Mouse (Mus musculus) liver, embryonic 14.5 days (tissue): Measurements from ENCODE around the gene Dusp10. TPM values are rescaled to one million over a fixed set of nuclear protein-coding genes. Genes with fewer than 3 reads are reported as not detected.

Experiments
- ATAC-seq: fragments of 200-750 bp; cut with Nextera tagmentation; 2 replicates; pipeline ENCODE4 v1.8.0; 2017; ENCODE audit warnings: moderate number of reproducible peaks, mild to moderate bottlenecking, moderate library complexity; ENCODE audit not compliant: insufficient read depth
- DNase-seq, 3 experiments: peaks; one replicate each; pipeline ENCODE4 v3.0.0-alpha.2; 2012 to 2013; ENCODE audit warnings: low read depth in 3 of 3, low spot score in 3 of 3
- H3K27ac ChIP-seq: fragments of 300-500 bp; sonication (generic); 2 replicates; pipeline ENCODE4 v1.5.1; 2014; ENCODE audit warnings: moderate library complexity, mild to moderate bottlenecking, control low read depth, inconsistent platforms
- H3K27me3 ChIP-seq: fragments of 300-500 bp; sonication (generic); 2 replicates; pipeline ENCODE4 v1.6.1; 2014; ENCODE audit warnings: mild to moderate bottlenecking, low read length, moderate library complexity; ENCODE audit not compliant: control insufficient read depth, insufficient read depth
- H3K36me3 ChIP-seq: fragments of 300-500 bp; sonication (generic); replicated peaks from 2 replicates; pipeline ENCODE4 v1.6.1; 2014; ENCODE audit warnings: low read depth; ENCODE audit not compliant: control insufficient read depth, insufficient read depth
- H3K4me1 ChIP-seq, 2 experiments: fragments of 200-500 bp in 1 of 2; fragments of 300-500 bp in 1 of 2; sonication (generic) in 1 of 2; replicated peaks; 2 replicates each; pipeline ENCODE4 v1.6.1; 2012 to 2014; ENCODE audit warnings: antibody characterized with exemption in 1 of 2, inconsistent platforms in 1 of 2, low read length in 1 of 2; ENCODE audit not compliant: control insufficient read depth in 2 of 2, insufficient read depth in 2 of 2
- H3K4me2 ChIP-seq: fragments of 300-500 bp; sonication (generic); 2 replicates; pipeline ENCODE4 v1.6.1; 2014; ENCODE audit warnings: low read depth, mild to moderate bottlenecking, control low read depth, moderate library complexity
- H3K4me3 ChIP-seq, 2 experiments: fragments of 200-500 bp in 1 of 2; fragments of 300-500 bp in 1 of 2; sonication (generic) in 1 of 2; 2 replicates each; pipeline ENCODE4 v1.5.1; 2012 to 2014; ENCODE audit warnings: low read depth in 2 of 2, low read length in 2 of 2, mild to moderate bottlenecking in 2 of 2, control low read depth in 1 of 2, inconsistent platforms in 1 of 2, moderate library complexity in 1 of 2; ENCODE audit not compliant: insufficient read depth in 1 of 2
- H3K9ac ChIP-seq: fragments of 300-500 bp; sonication (generic); replicated peaks from 2 replicates; pipeline ENCODE4 v1.6.1; 2014; ENCODE audit warnings: mild to moderate bottlenecking, control low read depth, moderate library complexity
- H3K9me3 ChIP-seq: fragments of 300-500 bp; sonication (generic); 2 replicates; pipeline ENCODE4 v1.6.1; 2016; ENCODE audit warnings: low read length, mixed read lengths; ENCODE audit not compliant: control insufficient read depth
- CTCF ChIP-seq: IDR thresholded peaks from 2 replicates; pipeline ENCODE4 v1.5.1; 2016; ENCODE audit warnings: antibody characterized with exemption, low read depth, control low read depth
- EP300 ChIP-seq: IDR thresholded peaks from 2 replicates; pipeline ENCODE4 v1.6.1; 2016; ENCODE audit warnings: antibody characterized with exemption, low read depth
- WGBS: fragments of 180-500 bp; shearing (Covaris S2); extraction: QIAGEN DNeasy Blood & Tissue Kit; methylation state at CpG from one replicate; pipeline ENCODE4 v1.1.7; 2014; ENCODE audit not compliant: insufficient replicate concordance; 5-methylcytosine and 5-hydroxymethylcytosine counted together
- polyA plus RNA-seq, 2 experiments: library from polyadenylated mRNA; depleted of rRNA in 1 of 2; stranded (reverse) in 1 of 2; unstranded in 1 of 2; fragments of >200 nt; fragmentation: Nextera tagmentation in 1 of 2; extraction: Ambion mirVana in 1 of 2; gene quantifications; 2 replicates each; pipeline versions ENCODE4 v1.2.1 to v1.2.3; 2012 to 2014

Dusp10 gene
- 2.7 TPM in 2 replicates for polyA plus RNA-seq (2012; rRNA removed)
- 2.0 TPM in 2 replicates for polyA plus RNA-seq (2014; fragmentation: Nextera tagmentation; extraction: Ambion mirVana)

- Histone ChIP-seq H3K9ac (no peak within 1 kb of the TSS), H3K4me1 (peaks cover 4 to 7% of the 10 kb centered on the region in 2 experiments; a peak in 3 of 4 replicates), H3K9me3 (no peaks in the 10 kb centered on the region), H3K27ac (no peak within 1 kb of the TSS), H3K4me2 (no peak within 1 kb of the TSS), H3K4me3 (no peak within 1 kb of the TSS), H3K36me3 (no peaks in the 10 kb centered on the region), H3K27me3 (no peaks in the 10 kb centered on the region)
- WGBS = 75% methylated on average over 4 of the region's 4 CpGs
- DNase-seq (no peak), ATAC-seq (no peak)
- TF ChIP-seq EP300 (no peak), CTCF (no peak)
Observed at GRCm38 (mm10) chr1:184013106-184013505, at the start of gene Dusp10. TSS of gene Dusp10 (plus strand) at chr1:184013302.

DNA sequence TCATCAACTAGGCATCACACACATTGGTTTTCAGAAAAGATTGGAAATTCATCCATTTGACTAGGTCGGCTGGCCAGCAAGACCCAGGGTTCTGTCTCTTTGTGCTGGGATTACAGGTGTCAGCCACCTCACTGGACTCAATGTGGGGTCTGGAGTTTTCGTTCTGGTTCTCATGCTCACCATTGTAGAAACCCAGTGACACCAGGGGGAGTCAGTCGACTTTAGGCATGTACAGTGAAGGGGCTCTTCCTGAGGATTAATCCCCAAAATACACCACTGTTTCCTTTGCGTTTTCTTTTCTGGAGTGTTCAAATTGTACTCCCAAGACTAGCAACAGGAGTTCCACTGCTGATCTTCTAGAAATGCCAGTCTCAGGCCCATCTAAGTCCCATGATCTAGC, 47.8 kb upstream of the Dusp10 start:
- Histone ChIP-seq H3K27me3 (no peaks in the 10 kb centered on the region), H3K9me3 (no peaks in the 10 kb centered on the region), H3K4me3 (no peak overlapping the region), H3K4me1 (no peaks in the 10 kb centered on the region), H3K4me2 (no peak overlapping the region), H3K36me3 (no peaks in the 10 kb centered on the region), H3K9ac (no peak overlapping the region), H3K27ac (no peak overlapping the region)
- DNase-seq (no peak), ATAC-seq (no peak)
- 48% methylated on average over 4 of the region's 4 CpGs for WGBS
- TF ChIP-seq EP300 (no peak), CTCF (no peak)

DNA sequence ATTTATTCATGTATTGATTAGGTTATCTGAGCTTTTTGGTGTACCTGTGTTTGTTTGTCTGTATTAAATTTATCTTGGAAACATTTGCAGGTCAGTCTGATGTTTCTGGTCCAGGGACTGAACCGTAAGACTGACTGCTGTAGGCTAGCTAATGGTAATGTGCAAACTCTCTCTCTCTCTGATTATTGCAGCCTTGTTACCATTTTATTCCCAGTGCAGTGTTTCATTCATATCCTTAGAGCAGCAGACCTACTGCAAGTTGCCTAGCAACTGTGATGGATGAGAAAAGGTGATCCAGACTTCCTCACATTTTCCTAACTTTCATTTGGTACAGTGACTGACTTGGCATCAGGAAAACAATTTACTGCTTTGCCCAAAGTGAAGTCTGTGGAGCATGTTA, 43.8 kb upstream of the Dusp10 start:
- Histone ChIP-seq H3K9me3 (no peaks in the 10 kb centered on the region), H3K9ac (no peak overlapping the region), H3K4me3 (no peak overlapping the region), H3K4me2 (no peak overlapping the region), H3K27ac (no peak overlapping the region), H3K27me3 (no peaks in the 10 kb centered on the region), H3K4me1 (no peaks in the 10 kb centered on the region), H3K36me3 (no peaks in the 10 kb centered on the region)
- WGBS = 55% methylated on average over 1 of the region's 1 CpGs
- no peak for TF ChIP-seq CTCF
- TF ChIP-seq EP300 = no peak
- ATAC-seq (no peak), DNase-seq (no peak)

DNA sequence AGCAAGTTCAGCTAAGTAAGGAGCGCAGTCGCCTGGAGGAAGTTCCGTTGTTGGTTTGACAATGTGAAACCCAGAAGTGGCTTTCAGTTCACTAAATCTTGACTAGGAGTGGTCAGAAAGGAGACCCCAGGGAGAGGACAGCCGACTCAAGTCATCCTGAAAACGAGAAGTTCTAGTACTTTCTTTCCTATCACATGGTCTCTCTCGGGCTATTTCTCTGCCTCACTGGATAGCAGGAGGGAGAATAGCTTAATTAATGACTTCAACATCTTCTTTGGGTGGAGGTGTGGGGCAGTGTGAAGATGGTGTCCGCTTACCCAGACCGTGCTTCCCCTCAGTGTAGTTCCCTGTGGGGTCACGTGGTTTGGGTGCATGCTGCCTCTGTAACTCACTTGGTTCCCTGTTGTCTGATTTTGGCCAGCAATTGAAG, 33.3 kb upstream of the Dusp10 start:
- DNase-seq (peak in 1 of 3 experiments; percentile 10), ATAC-seq (peak; percentile 66)
- H3K4me2 ChIP-seq = no peak overlapping the region
- H3K9me3 ChIP-seq = no peaks in the 10 kb centered on the region
- 49% methylated on average over 9 of the region's 9 CpGs for WGBS
- H3K36me3 ChIP-seq = no peaks in the 10 kb centered on the region
- H3K4me3 ChIP-seq = no peak overlapping the region
- H3K9ac ChIP-seq = no peak overlapping the region
- no peak overlapping the region for H3K27ac ChIP-seq
- TF ChIP-seq EP300 = no peak
- TF ChIP-seq CTCF = no peak
- no peaks in the 10 kb centered on the region for H3K4me1 ChIP-seq
- no peaks in the 10 kb centered on the region for H3K27me3 ChIP-seq

DNA sequence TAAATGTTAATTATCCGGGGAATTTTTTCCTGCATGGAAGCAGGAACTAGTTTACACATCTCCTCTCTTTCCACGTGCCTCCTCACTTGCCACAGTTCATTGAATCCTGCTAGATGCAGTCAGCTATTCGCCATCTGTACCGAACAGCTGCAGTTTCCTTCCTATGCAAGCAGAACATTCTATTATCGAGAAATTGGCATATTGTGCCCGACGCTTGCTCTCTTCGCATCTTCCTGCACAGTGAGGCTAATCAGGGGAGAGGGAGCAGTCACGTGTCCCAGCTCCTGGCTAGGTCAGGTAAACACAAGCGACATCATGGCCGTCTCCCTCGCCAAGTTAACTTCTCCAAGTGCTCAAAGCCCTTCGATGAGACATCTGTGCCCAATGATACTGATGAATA, 31.0 kb upstream of the Dusp10 start:
- DNase-seq = no peak

More for the DNA sequence above, 31.0 kb upstream of the Dusp10 start:
- ATAC-seq = no peak
- H3K27ac ChIP-seq = no peak overlapping the region
- H3K4me1 ChIP-seq = no peaks in the 10 kb centered on the region
- no peak overlapping the region for H3K4me3 ChIP-seq
- no peaks in the 10 kb centered on the region for H3K27me3 ChIP-seq
- H3K9me3 ChIP-seq = no peaks in the 10 kb centered on the region
- H3K9ac ChIP-seq = no peak overlapping the region
- WGBS = 44% methylated on average over 13 of the region's 13 CpGs
- no peaks in the 10 kb centered on the region for H3K36me3 ChIP-seq
- H3K4me2 ChIP-seq = no peak overlapping the region
- TF ChIP-seq EP300 = no peak
- no peak for TF ChIP-seq CTCF
